Mouse (Mus musculus) inflammation-experienced regulatory T-cells, adult 6 months (primary cell): ENCODE results near the gene Ing5. TPM values are rescaled to one million over a fixed set of nuclear protein-coding genes. Genes with fewer than 3 reads are reported as not detected.
"Not testable (repeated sequence)": the region's sequence is repeated elsewhere in the genome, so short reads cannot be mapped to it uniquely, and the experiment has no call there.

Experiments used
- ATAC-seq: one replicate; pipeline ENCODE4 v1.8.0; 2017
- polyA plus RNA-seq, 3 experiments: library from polyadenylated mRNA; unstranded; fragments of 100-300 nt; shearing (Covaris generic); gene quantifications; one replicate each; pipeline ENCODE4 v1.2.1; 2017

The Ing5 gene
- polyA plus RNA-seq, 3 experiments from 2014 or later = 20.3 to 26.9 (median 22.1) TPM

GRCm38 (mm10) chr1:93811495-93812039 lies 7.8 kb downstream of the Ing5 start:
- ATAC-seq = no peak

- no peak for ATAC-seq
These were observed 14.2 kb downstream of the Ing5 start for GRCm38 (mm10) chr1:93817823-93818532.

DNA sequence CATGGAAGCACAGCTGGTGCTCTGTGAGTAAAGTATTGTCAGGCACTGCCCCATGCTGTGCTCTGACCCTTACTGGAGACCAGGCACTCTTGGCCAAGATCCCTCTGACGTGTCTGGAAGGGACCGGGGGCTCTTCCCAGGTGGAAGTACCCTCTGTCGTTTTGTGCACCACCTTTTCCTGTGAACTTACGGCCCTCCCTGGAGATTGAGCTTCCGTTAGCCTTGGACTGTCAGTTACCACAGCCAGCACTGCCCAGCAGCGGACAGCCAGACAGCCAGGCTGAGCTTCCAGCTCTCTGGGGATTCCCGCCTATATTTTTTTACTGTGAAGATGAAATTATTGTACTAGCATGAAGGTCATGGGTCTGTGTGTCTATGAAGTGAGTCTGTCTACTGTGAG lies 15.0 kb downstream of the Ing5 start:
- no peak for ATAC-seq

GRCm38 (mm10) chr1:93823796-93824495 lies 20.2 kb downstream of the Ing5 start:
- no peak for ATAC-seq

DNA sequence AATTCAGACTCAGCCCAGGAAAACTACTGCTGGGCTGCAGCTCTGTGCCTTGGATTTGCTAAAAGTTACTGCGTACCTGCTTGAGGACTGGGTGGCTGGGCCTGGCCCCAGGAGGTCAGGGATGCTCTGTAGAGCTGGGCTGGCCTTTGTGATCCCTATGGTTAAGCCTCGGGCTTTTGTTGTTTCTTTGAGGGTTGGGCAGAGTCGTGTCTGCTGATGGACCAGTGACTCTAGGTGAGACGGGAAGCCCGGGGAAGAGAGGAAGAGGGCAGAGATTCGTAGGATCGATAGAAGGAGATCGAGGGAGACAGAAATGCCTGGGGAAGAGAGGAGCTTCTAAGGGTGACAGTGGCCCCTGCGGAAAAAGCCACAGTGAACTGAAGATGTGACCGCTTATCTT lies 20.8 kb downstream of the Ing5 start, which contains the start of gene D2hgdh:
TSS of gene D2hgdh (plus strand) at position 301 of the 400 bp plus-strand sequence.
- ATAC-seq = peak; percentile 14

DNA sequence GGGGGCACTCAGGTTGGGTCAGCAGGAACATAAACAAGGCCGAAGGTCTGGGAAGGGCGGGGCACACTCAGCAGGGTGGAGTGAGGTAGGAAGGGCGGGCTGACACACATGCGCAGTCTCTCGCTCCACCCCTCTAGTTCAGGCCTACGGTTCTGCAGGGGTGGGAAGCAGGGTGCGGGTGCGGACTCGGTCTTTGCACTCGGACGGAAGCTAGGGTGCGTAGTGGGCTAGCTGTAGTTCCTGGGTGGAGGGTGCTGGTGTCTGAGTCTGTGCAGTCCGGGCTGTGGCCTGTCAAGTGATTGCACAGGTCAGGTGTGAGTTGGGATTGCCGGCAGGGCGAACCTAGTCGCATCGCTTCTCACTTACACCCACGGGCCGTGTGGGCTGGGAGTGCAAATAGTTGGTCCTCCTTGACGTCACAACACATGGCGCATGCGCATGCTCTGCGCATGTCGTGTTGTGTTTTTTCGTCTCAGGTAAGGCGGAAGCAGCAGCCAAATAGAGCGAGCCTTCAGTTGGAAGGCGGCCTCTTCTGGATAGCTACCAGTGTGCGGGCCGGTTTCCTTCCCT lies 21.4 kb downstream of the Ing5 start:
- peak; percentile 88 for ATAC-seq

- ATAC-seq = peak; percentile 4
These were observed 22.2 kb downstream of the Ing5 start for GRCm38 (mm10) chr1:93825771-93826539.

GRCm38 (mm10) chr1:93826540-93826835 lies 22.7 kb downstream of the Ing5 start:
- ATAC-seq = no peak

GRCm38 (mm10) chr1:93832754-93833360 lies 29.1 kb downstream of the Ing5 start:
- peak; percentile 75 for ATAC-seq

DNA sequence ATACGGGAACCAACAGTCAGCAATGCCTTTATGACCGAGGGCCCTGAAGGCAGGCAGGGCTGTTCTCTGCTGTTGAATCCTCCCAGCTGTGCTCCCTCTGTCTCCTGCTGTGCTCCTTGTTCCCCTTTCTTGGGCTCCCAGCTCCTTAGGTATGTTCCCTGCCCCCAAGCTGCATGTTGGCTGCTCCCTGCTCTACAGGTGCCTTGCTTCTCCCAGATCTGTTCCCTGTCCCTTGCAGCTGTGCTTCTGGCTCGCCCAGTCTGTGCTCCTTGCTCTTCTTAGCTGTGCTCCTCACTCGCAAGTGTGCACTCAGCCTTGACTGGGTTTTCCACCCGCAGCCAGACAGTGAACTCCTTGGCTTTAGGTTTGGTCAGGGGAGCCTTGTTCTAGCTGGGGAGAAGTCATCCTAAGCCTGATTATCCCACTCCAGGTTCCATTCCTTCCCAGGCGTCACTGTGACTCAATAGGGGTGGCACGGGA lies 30.9 kb downstream of the Ing5 start:
- no peak for ATAC-seq

- no peak for ATAC-seq
These were observed 31.4 kb downstream of the Ing5 start for GRCm38 (mm10) chr1:93835211-93835610.

DNA sequence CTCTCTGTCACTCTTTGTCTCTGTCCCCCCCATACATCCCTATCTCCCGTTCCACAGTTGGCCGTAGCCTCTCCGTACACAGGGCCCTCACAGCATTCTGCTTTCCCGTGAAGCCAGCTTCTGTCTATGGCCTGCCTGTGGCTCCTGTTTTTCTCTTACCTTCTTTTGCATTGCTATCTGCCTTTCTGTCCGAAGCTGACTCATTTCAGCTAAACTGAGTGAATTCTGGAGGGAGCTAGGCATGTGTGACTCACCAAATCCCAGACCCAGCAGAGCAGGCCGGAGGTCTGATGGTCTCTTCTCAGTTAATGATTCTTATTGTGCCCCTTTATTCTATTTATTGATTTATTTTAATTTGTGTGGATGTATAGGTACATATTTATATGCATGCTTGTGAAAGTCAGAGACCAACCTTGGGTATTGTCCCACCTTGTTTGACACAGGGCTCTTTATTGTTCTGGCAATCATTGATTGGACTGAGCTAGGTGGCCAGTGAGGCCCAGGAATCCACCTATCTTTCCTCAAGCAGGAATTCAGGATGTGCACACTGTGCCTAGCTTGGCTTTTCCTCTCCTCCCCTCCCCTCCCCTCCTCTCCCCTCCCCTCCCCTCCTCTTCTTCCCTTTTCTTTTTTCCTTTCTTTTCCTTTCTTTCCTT lies 32.2 kb downstream of the Ing5 start:
- no peak for ATAC-seq

DNA sequence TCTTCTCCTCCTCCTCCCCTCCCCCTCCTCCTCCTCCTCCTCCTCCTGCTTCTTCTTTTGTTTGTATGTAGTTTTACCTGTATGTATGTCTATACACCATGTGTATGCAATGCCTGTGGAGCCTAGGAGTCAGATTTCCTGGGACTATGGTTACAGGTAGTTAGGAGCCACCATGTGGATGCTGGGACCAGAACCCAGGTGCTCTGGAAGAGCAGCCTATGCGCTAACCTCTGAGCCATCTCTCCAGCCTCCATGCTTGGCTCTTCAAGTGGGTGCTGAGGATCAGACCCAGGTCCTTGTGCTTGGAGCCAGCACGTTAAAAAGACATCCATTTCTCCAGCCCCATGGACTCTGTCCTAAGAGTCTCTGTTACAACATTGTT lies 32.8 kb downstream of the Ing5 start:
- no peak for ATAC-seq

DNA sequence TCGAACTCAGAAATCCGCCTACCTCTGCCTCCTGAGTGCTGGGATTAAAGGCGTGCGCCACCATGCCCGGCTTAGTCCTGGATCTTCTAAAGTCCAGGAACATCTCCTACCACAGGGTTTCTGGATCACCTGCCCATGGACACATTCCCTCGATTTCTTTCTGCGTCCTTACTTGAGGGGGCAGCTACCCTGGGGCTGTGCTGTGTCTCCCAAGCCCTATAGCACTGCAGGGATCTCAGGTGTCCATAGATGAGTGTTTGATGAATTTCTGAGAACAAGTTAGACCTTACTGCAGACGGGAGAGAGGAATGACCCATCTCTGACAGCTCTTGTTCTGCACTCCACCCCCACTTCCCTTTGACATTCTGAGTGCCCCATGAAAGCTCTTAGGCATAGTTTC lies 33.6 kb downstream of the Ing5 start:
- ATAC-seq = no peak

DNA sequence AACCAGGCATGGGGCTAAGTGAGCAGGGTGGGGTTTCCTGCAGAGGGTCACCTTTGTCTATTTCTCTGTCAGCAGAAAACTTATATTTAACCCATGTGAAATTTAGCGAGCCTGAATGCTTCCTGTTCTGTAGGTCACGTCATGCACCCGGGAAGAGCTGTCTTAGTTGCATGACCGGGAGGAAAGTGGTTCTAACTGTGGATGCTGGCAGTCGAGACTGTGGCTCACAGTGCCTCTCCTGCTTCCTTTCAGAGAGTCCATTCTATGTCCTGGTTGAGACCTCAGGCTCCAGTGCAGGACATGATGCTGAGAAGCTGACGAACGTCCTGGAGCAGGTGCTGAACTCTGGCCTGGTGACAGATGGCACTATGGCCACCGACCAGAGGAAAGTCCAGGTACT lies 34.8 kb downstream of the Ing5 start:
- not testable (repeated sequence) for ATAC-seq

GRCm38 (mm10) chr1:93845766-93846366 lies 42.1 kb downstream of the Ing5 start:
- peak; percentile 70 for ATAC-seq

GRCm38 (mm10) chr1:93855790-93856189 lies 52.0 kb downstream of the Ing5 start:
- ATAC-seq = not testable (repeated sequence)

- ATAC-seq = no peak
These were observed 53.6 kb downstream of the Ing5 start for GRCm38 (mm10) chr1:93857370-93857769.

DNA sequence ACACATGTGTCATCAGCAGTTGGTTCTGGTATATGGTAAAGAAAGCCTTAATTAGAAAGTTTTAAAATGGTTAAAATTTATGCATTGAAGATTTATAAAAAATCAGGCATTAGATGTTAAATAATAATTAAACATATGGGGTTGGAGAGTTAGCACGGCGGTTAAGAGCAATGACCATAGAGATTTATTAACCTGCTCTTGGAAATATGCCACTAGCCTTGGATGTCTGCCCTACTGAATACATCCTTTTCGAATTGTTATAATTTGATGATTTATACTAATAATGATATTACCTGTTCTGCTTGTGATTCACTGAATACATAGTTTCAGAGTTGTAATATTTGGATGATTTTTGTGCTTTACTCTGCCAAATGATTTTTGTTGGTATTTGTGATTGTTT lies 54.2 kb downstream of the Ing5 start:
- ATAC-seq = no peak

GRCm38 (mm10) chr1:93859619-93860018 lies 55.9 kb downstream of the Ing5 start:
- no peak for ATAC-seq

DNA sequence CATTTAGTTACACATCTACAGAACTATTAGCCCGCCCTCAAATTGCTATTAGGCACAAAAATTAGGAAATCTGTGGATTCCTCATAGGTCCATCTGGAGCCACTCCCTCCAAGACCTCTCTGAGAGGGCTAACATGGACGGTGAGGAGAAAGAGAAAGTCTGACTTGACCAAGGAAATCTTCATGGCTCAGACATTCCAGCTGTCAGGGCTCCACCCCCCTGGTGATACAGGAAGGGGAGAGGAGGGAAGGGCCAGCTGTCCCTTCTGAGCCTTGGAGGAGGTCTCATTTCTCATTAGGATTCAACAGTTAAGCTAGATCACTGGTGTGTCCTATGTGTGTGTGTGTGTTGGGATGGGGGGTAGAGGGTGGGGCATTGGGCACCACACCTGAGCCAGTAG lies 57.3 kb downstream of the Ing5 start, which contains the start of gene Gal3st2:
TSS of gene Gal3st2 (plus strand) at position 259 of the 400 bp plus-strand sequence.
- ATAC-seq = not testable (repeated sequence)
